Mouse (Mus musculus) C2C12 (cell line): ENCODE measurements at regions not wholly inside any gene's neighbourhood (a gene's known extent, or its start where the extent isn't known, plus 50 kb on each side); places are given as distances from the start of the nearest gene placed in this dataset.

Experiments
- CTCF ChIP-seq: IDR thresholded peaks from one replicate; pipeline ENCODE4 v1.5.1; 2011; ENCODE audit not compliant: control insufficient read depth, insufficient read depth, insufficient read length
- MAX ChIP-seq: IDR thresholded peaks from one replicate; pipeline ENCODE4 v1.6.1; 2011; ENCODE audit warnings: mild to moderate bottlenecking, control low read depth

DNA sequence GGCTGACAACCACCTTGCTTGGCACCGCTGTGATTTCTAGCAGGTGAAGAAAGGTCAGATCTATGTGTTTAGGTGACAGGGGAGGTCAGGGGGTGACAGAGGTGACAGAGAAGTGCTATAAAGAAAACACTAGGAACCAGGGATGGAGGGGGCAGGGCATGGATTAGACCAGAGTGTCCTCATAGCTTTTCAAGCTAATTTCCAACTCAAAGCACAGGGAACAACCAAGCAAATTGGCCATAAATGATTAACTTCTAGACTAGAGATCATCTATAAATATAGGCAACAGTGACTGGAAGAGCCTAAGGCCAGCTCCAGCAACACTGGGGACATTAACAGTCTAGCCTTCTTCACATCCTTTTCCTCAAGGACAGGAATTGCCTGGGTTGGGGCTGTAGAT, 72.9 kb upstream of the Dapk1 start:
- TF ChIP-seq CTCF (no peak), MAX (no peak)
